Mouse (Mus musculus) adrenal gland, adult 18-20 months (tissue): ENCODE data around the gene Twsg1. TPM values are rescaled to one million over a fixed set of nuclear protein-coding genes. Genes with fewer than 3 reads are reported as not detected.

Experiments used
- DNase-seq, 2 experiments: peaks; one replicate each; pipeline ENCODE4 v3.0.0; 2021 to 2022; ENCODE audit warnings: low spot score in 2 of 2
- total RNA-seq, 2 experiments: library from RNA; stranded (reverse); gene quantifications; 1 replicate in 1 of 2; 2 replicates in 1 of 2; pipeline ENCODE4 v1.2.3; 2021

Twsg1 gene
- total RNA-seq, 2 experiments from 2014 or later, result 90.4 to 99.9 TPM

DNA sequence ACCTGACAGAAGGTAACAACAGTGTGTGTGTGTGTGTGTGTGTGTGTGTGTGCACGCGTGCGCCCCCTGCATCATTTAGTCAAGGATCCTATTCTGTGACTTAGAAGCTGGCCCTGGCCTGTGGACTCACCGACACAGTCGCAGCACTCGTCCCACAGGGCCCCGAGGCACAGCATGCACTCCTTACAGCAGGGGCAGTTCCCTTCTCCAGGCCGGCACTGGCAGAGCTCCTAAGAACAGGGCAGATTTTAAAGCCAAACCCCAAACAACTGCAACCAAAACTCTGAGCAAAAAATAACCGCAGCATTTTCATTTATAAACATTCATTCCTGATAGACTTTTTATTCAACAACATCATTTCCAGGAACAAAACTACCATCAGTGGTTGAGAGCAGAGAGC, 13.4 kb downstream of the Twsg1 start:
- no peak for DNase-seq

DNA sequence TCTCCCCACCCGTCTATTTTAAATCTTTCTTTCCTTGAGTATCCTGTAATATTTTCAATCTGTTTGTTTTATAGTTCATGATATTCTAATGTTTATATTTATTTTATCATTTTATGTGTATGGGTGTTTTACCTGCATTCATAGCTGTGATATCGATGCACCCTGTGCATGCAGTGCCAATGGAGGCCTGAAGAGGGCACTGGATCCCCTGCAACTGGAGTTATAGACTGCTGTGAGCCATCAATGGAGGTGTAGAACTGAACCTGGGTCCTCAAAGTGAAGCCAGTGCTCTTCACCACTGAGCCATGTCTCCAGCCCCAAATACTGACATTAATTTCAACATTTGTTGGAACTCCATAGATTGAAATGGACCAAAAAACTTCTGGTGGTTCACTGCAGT, 17.3 kb downstream of the Twsg1 start:
- no peak for DNase-seq

- no peak for DNase-seq
Measured at GRCm38 (mm10) chr17:65931525-65931924, 19.5 kb downstream of the Twsg1 start.

GRCm38 (mm10) chr17:65930960-65931359, 20.1 kb downstream of the Twsg1 start:
- peak in 1 of 2 experiments; percentile 45 for DNase-seq

GRCm38 (mm10) chr17:65930158-65930826, 20.7 kb downstream of the Twsg1 start:
- DNase-seq, result no peak

- DNase-seq, result no peak
Measured at GRCm38 (mm10) chr17:65929319-65929978, 21.6 kb downstream of the Twsg1 start.

- DNase-seq, result no peak
Measured at GRCm38 (mm10) chr17:65927077-65927476, 23.9 kb downstream of the Twsg1 start.

GRCm38 (mm10) chr17:65924218-65924617, 26.8 kb downstream of the Twsg1 start:
- DNase-seq, result no peak

GRCm38 (mm10) chr17:65921975-65922374, 29.1 kb downstream of the Twsg1 start:
- DNase-seq, result no peak

GRCm38 (mm10) chr17:65919235-65919634, 31.8 kb downstream of the Twsg1 start:
- DNase-seq, result no peak

GRCm38 (mm10) chr17:65916135-65916668, 34.8 kb downstream of the Twsg1 start:
- DNase-seq, result peak; percentile 31 to 64

DNA sequence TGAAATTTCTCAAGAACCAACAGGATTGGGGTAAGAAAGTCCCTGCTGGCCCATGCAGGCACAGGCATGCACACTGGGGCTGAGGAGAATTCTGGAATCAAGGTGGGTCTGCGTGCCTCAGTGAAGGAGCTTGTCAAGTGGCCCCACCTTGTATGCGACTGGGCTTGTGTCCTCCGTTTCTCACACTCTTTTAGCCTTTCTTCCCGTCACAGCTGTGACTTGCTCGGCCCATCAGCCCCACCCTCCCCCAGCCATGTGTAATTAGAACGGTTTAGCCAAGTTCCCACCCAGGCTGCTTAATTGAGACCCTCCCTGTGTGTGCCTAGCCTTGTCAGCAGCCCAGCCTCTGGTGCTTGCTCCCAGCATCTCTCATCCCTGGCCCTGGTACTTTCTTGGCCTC, 36.9 kb downstream of the Twsg1 start:
- DNase-seq, result no peak

DNA sequence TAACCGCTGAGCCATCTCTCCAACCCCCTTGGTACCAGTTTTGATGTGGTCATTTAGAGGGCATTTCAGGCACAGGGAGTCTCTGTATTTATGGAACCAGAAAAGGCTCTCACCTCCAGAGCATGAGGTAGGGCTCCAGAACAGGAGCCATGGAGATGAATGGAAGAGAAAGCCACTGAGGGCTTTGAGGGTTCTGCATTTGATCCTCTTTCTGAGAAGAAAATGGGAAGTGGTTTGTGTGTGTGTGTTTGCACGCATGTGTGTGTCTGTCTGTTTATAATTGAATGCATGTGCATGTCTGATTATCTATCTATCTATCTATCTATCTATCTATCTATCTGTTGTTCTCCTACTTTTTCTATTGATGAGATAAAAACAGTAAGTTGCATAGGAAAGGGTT, 38.8 kb downstream of the Twsg1 start:
- DNase-seq, result no peak

- no peak for DNase-seq
Measured at GRCm38 (mm10) chr17:65911285-65912069, 39.5 kb downstream of the Twsg1 start.

DNA sequence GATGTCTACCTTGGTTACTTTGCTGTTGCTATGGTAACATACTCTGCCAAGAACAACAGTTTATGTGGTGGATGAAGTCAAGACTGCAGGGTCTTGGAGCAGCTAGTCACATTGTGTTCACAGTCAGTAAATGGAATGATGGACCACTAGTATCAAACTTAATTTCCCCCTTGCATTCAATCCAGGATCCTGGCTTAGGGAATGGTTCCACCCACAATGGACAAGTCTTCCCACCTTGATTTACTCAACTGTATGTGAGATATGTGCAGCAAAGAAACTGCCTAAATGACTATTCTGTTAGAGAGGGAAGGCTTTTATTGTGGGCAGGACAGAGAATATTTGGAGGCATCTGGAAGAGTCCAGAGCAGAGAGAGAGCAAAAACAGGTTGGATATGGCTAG, 42.8 kb downstream of the Twsg1 start:
- DNase-seq, result no peak

DNA sequence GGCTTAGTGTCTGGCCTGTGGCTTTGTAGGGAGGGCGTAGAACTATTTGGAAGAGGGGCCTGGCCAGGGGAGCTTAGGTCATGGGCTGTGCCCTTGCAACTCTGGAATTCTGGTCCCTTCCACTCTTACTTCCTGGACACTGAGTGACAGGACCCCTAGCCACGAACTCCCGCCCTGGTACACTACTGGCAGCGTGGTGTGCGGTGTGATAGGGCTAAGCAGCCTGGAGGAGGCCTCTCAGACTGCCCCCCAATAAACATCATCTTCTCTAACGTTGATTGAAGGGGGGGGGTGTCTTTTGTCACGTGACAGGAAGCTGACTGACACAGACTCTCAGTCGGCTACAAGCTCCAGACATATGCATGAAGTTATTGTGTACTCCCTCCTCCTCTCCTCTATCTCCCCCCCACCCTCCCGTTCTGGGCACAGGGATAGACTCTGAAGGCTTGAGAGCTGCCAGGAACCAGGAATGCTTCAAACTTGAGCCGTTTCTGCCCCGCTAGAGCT, 44.1 kb downstream of the Twsg1 start:
- no peak for DNase-seq

- no peak for DNase-seq
Measured at GRCm38 (mm10) chr17:65906313-65906894, 44.6 kb downstream of the Twsg1 start.

DNA sequence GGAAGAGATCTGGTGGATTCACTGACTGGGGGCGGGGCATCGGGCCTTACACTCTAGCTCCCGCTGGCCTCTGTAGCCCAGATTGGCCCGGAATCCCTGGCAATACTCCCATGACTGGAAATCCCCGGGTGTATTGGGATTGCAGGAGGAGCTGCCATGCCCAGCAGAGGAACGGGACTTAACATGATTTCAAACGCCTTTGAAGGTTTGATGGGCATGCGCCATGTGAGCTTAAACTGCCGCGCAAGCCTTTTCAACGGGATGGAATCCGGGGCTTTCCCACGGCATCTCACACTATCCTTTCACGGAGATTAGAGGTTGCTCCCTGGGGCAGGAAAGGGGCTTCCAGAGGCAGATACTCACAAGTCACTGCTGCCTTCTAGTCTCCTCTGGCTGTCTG, 45.8 kb downstream of the Twsg1 start:
- DNase-seq, result no peak

DNA sequence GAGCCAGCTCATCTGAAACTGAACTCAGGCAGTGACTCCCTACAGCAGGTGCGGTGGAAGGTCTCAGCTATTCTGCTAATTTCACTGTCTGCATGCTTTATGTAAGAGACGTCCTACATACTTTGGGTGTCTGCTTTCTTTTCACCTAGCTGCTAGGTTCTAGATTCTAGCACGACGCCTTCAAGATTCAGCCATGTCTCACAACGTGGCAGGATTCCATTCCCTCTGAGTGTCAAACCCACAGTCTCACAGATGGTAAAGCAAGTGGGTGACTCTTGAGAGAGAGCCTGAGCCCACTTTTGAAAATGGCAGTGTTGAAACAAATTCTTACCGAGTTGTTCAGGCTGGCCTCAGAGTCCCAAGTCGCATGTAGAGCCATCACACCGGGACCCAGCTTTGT, 47.2 kb downstream of the Twsg1 start:
- DNase-seq, result no peak

DNA sequence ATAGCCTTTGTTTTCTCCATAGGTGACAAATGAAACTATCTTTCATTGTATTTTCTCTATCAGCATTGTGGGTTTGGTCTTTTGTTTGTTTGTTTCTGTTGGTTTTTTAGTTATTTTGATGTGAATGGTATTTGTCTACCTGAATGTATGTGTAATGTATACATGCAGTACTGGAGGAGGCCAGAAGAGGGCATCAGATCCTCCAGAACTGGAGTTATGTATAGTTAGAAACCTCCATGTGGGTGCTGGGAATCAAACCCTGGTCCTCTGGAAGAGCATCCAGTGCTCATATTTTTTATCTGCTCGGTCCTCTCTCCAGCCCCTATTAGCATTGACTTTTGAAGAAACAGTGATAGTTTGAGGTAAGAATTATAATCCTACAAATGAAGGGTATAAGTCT, 48.0 kb downstream of the Twsg1 start:
- no peak for DNase-seq

- DNase-seq, result no peak
Measured at GRCm38 (mm10) chr17:65902281-65902680, 48.7 kb downstream of the Twsg1 start.
